Mouse (Mus musculus) layer of hippocampus, postnatal 10 days (tissue): ENCODE results near the gene Tmem101. TPM values are rescaled to one million over a fixed set of nuclear protein-coding genes. Genes with fewer than 3 reads are reported as not detected.
"Not testable (repeated sequence)": the region's sequence is repeated elsewhere in the genome, so short reads cannot be mapped to it uniquely, and the experiment has no call there.

Source experiments
- DNase-seq, 2 experiments: peaks; one replicate each; pipeline ENCODE4 v3.0.0; 2021; ENCODE audit warnings: low spot score in 2 of 2
- total RNA-seq, 2 experiments: library from RNA; stranded (reverse); gene quantifications; 2 replicates each; pipeline ENCODE4 v1.2.3; 2021

Tmem101 gene
- total RNA-seq, 2 experiments from 2014 or later, result 29.8 TPM

GRCm38 (mm10) chr11:102158024-102158423 lies 1.8 kb upstream of the Tmem101 start:
- not testable (repeated sequence) for DNase-seq

- no peak for DNase-seq
Observed at GRCm38 (mm10) chr11:102156786-102157089, 534 bp upstream of the Tmem101 start.

GRCm38 (mm10) chr11:102147213-102147989 lies 8.8 kb downstream of the Tmem101 start:
- no peak for DNase-seq

- no peak for DNase-seq
Observed at GRCm38 (mm10) chr11:102146531-102146930, 9.7 kb downstream of the Tmem101 start.

- no peak for DNase-seq
Observed at GRCm38 (mm10) chr11:102146005-102146404, 10.2 kb downstream of the Tmem101 start.

GRCm38 (mm10) chr11:102145471-102146001 lies 10.7 kb downstream of the Tmem101 start, which contains the start of gene Nags:
Gene Nags, plus strand, starts transcription at chr11:102145513.
- DNase-seq, result no peak

- DNase-seq, result no peak
Observed at GRCm38 (mm10) chr11:102144957-102145470, 11.2 kb downstream of the Tmem101 start.

GRCm38 (mm10) chr11:102142355-102142754 lies 13.8 kb downstream of the Tmem101 start:
- DNase-seq, result no peak

- peak; percentile 77 to 82 for DNase-seq
Observed at GRCm38 (mm10) chr11:102140508-102140907, 15.7 kb downstream of the Tmem101 start.

GRCm38 (mm10) chr11:102138447-102138740 lies 17.8 kb downstream of the Tmem101 start:
- peak; percentile 70 to 81 for DNase-seq

- no peak for DNase-seq
Observed at GRCm38 (mm10) chr11:102137625-102138446, 18.4 kb downstream of the Tmem101 start.

- no peak for DNase-seq
Observed at GRCm38 (mm10) chr11:102134516-102134915, 21.7 kb downstream of the Tmem101 start.

GRCm38 (mm10) chr11:102117386-102117785 lies 38.8 kb downstream of the Tmem101 start:
- DNase-seq, result no peak

- no peak for DNase-seq
Observed at GRCm38 (mm10) chr11:102116241-102116640, 40.0 kb downstream of the Tmem101 start.

GRCm38 (mm10) chr11:102111576-102111975 lies 44.6 kb downstream of the Tmem101 start:
- no peak for DNase-seq

- DNase-seq, result no peak
Observed at GRCm38 (mm10) chr11:102107732-102108131, 48.5 kb downstream of the Tmem101 start, which contains the start of gene Pyy. Gene Pyy, minus strand, starts transcription at chr11:102107832.

GRCm38 (mm10) chr11:102106911-102107310 lies 49.3 kb downstream of the Tmem101 start:
- no peak for DNase-seq

Other genes with a start within 250 kb of the Tmem101 start
- under 1 TPM in 1 of 2 experiments, not detected in 1; 0.23 TPM for gene Sost, start 189.4 kb downstream of the Tmem101 start, total RNA-seq
- gene Cfap97d1, start 172.1 kb downstream of the Tmem101 start, total RNA-seq, result not detected
- gene Dusp3, start 169.4 kb downstream of the Tmem101 start, total RNA-seq, result 100 to 1,000 TPM; 121 to 127 TPM
- 10 to 100 TPM; 70.1 to 79.5 TPM for gene Mpp3, start 127.9 kb downstream of the Tmem101 start, total RNA-seq
- gene Cd300lg, start 114.9 kb downstream of the Tmem101 start, total RNA-seq, result under 1 TPM in 1 of 2 experiments, not detected in 1; 0.14 TPM
- gene Mpp2, start 67.9 kb downstream of the Tmem101 start, total RNA-seq, result 100 to 1,000 TPM; 103 to 110 TPM
- not detected for gene Ppy, start 55.1 kb downstream of the Tmem101 start, total RNA-seq
- not detected for gene Pyy, start 48.6 kb downstream of the Tmem101 start, total RNA-seq
- gene Nags, start 10.9 kb downstream of the Tmem101 start, total RNA-seq, result not detected
- 10 to 100 TPM; 73.8 to 77.8 TPM for gene Lsm12, start 28.9 kb upstream of the Tmem101 start, total RNA-seq
- gene G6pc3, start 33.2 kb upstream of the Tmem101 start, total RNA-seq, result 10 to 100 TPM; 44.4 to 45.4 TPM
- gene Hdac5, start 73.8 kb upstream of the Tmem101 start, total RNA-seq, result 100 to 1,000 TPM; 164 to 207 TPM
- 1 to 10 TPM in 1 of 2 experiments, under 1 TPM in 1; 0.94 to 1.0 TPM for gene BC030867, start 92.5 kb upstream of the Tmem101 start, total RNA-seq
- gene Asb16, start 112.3 kb upstream of the Tmem101 start, total RNA-seq, result under 1 TPM; 0.64 to 0.76 TPM
- 10 to 100 TPM; 55.2 to 60.4 TPM for gene Tmub2, start 128.5 kb upstream of the Tmem101 start, total RNA-seq
- gene Atxn7l3, start 140.2 kb upstream of the Tmem101 start, total RNA-seq, result 100 to 1,000 TPM; 146 to 150 TPM
- gene Ubtf, start 163.3 kb upstream of the Tmem101 start, total RNA-seq, result 100 to 1,000 TPM; 112 to 125 TPM
- gene Slc4a1, start 209.8 kb upstream of the Tmem101 start, total RNA-seq, result under 1 TPM; 0.32 to 0.54 TPM
- 100 to 1,000 TPM; 356 to 431 TPM for gene Rundc3a, start 237.0 kb upstream of the Tmem101 start, total RNA-seq